Mouse (Mus musculus) liver, embryonic 16.5 days (tissue): ENCODE measurements at regions not wholly inside any gene's neighbourhood (a gene's known extent, or its start where the extent isn't known, plus 50 kb on each side); places are given as distances from the start of the nearest gene placed in this dataset.

ENCODE experiments used
- ATAC-seq: fragments of 200-750 bp; cut with Nextera tagmentation; 2 replicates; pipeline ENCODE4 v1.8.0; 2017; ENCODE audit warnings: low read depth, mild to moderate bottlenecking, moderate number of reproducible peaks, moderate library complexity
- H3K27ac ChIP-seq: fragments of 300-500 bp; sonication (generic); 2 replicates; pipeline ENCODE4 v1.5.1; 2014; ENCODE audit warnings: mild to moderate bottlenecking, low read length
- H3K27me3 ChIP-seq: fragments of 300-500 bp; sonication (generic); 2 replicates; pipeline ENCODE4 v1.6.1; 2014; ENCODE audit warnings: low read depth, low read length, mixed read lengths; ENCODE audit not compliant: control insufficient read depth, insufficient read depth
- H3K36me3 ChIP-seq: fragments of 300-500 bp; sonication (generic); 2 replicates; pipeline ENCODE4 v1.6.1; 2014; ENCODE audit warnings: mild to moderate bottlenecking; ENCODE audit not compliant: control insufficient read depth, insufficient read depth
- H3K4me1 ChIP-seq: fragments of 300-500 bp; sonication (generic); 2 replicates; pipeline ENCODE4 v1.6.1; 2014; ENCODE audit warnings: low read depth, low read length, mixed read lengths; ENCODE audit not compliant: control insufficient read depth
- H3K4me2 ChIP-seq: fragments of 300-500 bp; sonication (generic); 2 replicates; pipeline ENCODE4 v1.6.1; 2014; ENCODE audit warnings: low read depth, low read length, mixed read lengths
- H3K4me3 ChIP-seq: fragments of 300-500 bp; sonication (generic); 2 replicates; pipeline ENCODE4 v1.5.1; 2014; ENCODE audit warnings: low read depth, mild to moderate bottlenecking, low read length
- H3K9ac ChIP-seq: fragments of 300-500 bp; sonication (generic); 2 replicates; pipeline ENCODE4 v1.6.1; 2014; ENCODE audit warnings: low read depth, low read length
- H3K9me3 ChIP-seq: fragments of 300-500 bp; sonication (generic); replicated peaks from 2 replicates; pipeline ENCODE4 v1.6.1; 2016; ENCODE audit warnings: low read length; ENCODE audit not compliant: control insufficient read depth
- WGBS: fragments of 180-500 bp; shearing (Covaris S2); extraction: QIAGEN DNeasy Blood & Tissue Kit; methylation state at CpG from one replicate; pipeline ENCODE4 v1.1.7; 2014; ENCODE audit not compliant: insufficient replicate concordance; 5-methylcytosine and 5-hydroxymethylcytosine counted together

GRCm38 (mm10) chr14:123173183-123173582, 189.3 kb upstream of the Tmtc4 start:
- ATAC-seq = no peak
- H3K9me3 ChIP-seq = no peaks in the 10 kb centered on the region
- H3K27me3 ChIP-seq = no peaks in the 10 kb centered on the region
- H3K4me2 ChIP-seq = no peak overlapping the region
- H3K4me1 ChIP-seq = no peaks in the 10 kb centered on the region
- no peak overlapping the region for H3K4me3 ChIP-seq
- no peaks in the 10 kb centered on the region for H3K36me3 ChIP-seq
- WGBS = 32% methylated on average over 2 of the region's 2 CpGs
- H3K9ac ChIP-seq = no peak overlapping the region
- no peak overlapping the region for H3K27ac ChIP-seq

GRCm38 (mm10) chr14:123171865-123172264, 188.0 kb upstream of the Tmtc4 start:
- H3K4me3 ChIP-seq = no peak overlapping the region
- H3K9me3 ChIP-seq = no peaks in the 10 kb centered on the region
- H3K36me3 ChIP-seq = no peaks in the 10 kb centered on the region
- H3K9ac ChIP-seq = no peak overlapping the region
- H3K27me3 ChIP-seq = no peaks in the 10 kb centered on the region
- no peaks in the 10 kb centered on the region for H3K4me1 ChIP-seq
- no peak overlapping the region for H3K4me2 ChIP-seq
- no peak for ATAC-seq
- 23% methylated on average over 1 of the region's 1 CpGs for WGBS
- H3K27ac ChIP-seq = no peak overlapping the region

- H3K4me2 ChIP-seq = no peak overlapping the region
- H3K36me3 ChIP-seq = no peaks in the 10 kb centered on the region
- H3K27ac ChIP-seq = no peak overlapping the region
- H3K27me3 ChIP-seq = no peaks in the 10 kb centered on the region
- 60% methylated on average over 4 of the region's 4 CpGs for WGBS
- ATAC-seq = no peak
- no peaks in the 10 kb centered on the region for H3K4me1 ChIP-seq
- no peak overlapping the region for H3K4me3 ChIP-seq
- H3K9me3 ChIP-seq = no peaks in the 10 kb centered on the region
- no peak overlapping the region for H3K9ac ChIP-seq
These were observed 180.0 kb upstream of the Tmtc4 start for GRCm38 (mm10) chr14:123163842-123164241.

GRCm38 (mm10) chr14:123143489-123144046, 159.7 kb upstream of the Tmtc4 start:
- no peaks in the 10 kb centered on the region for H3K36me3 ChIP-seq
- no peak overlapping the region for H3K4me3 ChIP-seq
- ATAC-seq = no peak
- no peaks in the 10 kb centered on the region for H3K9me3 ChIP-seq
- 64% methylated on average over 5 of the region's 5 CpGs for WGBS
- no peak overlapping the region for H3K9ac ChIP-seq
- H3K4me1 ChIP-seq = no peaks in the 10 kb centered on the region
- no peak overlapping the region for H3K4me2 ChIP-seq
- no peaks in the 10 kb centered on the region for H3K27me3 ChIP-seq
- H3K27ac ChIP-seq = no peak overlapping the region

- 45% methylated on average over 6 of the region's 6 CpGs for WGBS
- Histone ChIP-seq H3K4me2 (no peak overlapping the region), H3K9ac (no peak overlapping the region), H3K27ac (no peak overlapping the region), H3K36me3 (no peaks in the 10 kb centered on the region), H3K4me3 (no peak overlapping the region), H3K9me3 (no peaks in the 10 kb centered on the region), H3K27me3 (no peaks in the 10 kb centered on the region), H3K4me1 (no peaks in the 10 kb centered on the region)
- ATAC-seq = no peak
These were observed 155.2 kb upstream of the Tmtc4 start for GRCm38 (mm10) chr14:123138743-123139705.

GRCm38 (mm10) chr14:123133979-123134378, 150.1 kb upstream of the Tmtc4 start:
- H3K4me2 ChIP-seq = no peak overlapping the region
- H3K36me3 ChIP-seq = no peaks in the 10 kb centered on the region
- H3K4me3 ChIP-seq = no peak overlapping the region
- no peaks in the 10 kb centered on the region for H3K4me1 ChIP-seq
- no peak overlapping the region for H3K9ac ChIP-seq
- H3K27me3 ChIP-seq = no peaks in the 10 kb centered on the region
- no peak overlapping the region for H3K27ac ChIP-seq
- no peak for ATAC-seq
- H3K9me3 ChIP-seq = no peaks in the 10 kb centered on the region
- 20% methylated on average over 1 of the region's 1 CpGs for WGBS

- Histone ChIP-seq H3K4me1 (no peaks in the 10 kb centered on the region), H3K27me3 (no peaks in the 10 kb centered on the region), H3K4me2 (no peak overlapping the region), H3K4me3 (no peak overlapping the region), H3K36me3 (no peaks in the 10 kb centered on the region), H3K9ac (no peak overlapping the region), H3K9me3 (no peaks in the 10 kb centered on the region), H3K27ac (no peak overlapping the region)
- WGBS = 58% methylated on average over 2 of the region's 2 CpGs
- no peak for ATAC-seq
These were observed 136.5 kb upstream of the Tmtc4 start for GRCm38 (mm10) chr14:123120361-123120760.

GRCm38 (mm10) chr14:123116337-123116736, 132.5 kb upstream of the Tmtc4 start:
- no peak overlapping the region for H3K4me2 ChIP-seq
- H3K4me3 ChIP-seq = no peak overlapping the region
- H3K4me1 ChIP-seq = no peaks in the 10 kb centered on the region
- H3K36me3 ChIP-seq = no peaks in the 10 kb centered on the region
- ATAC-seq = no peak
- H3K9ac ChIP-seq = no peak overlapping the region
- no peak overlapping the region for H3K27ac ChIP-seq
- H3K27me3 ChIP-seq = no peaks in the 10 kb centered on the region
- H3K9me3 ChIP-seq = no peaks in the 10 kb centered on the region
- 38% methylated on average over 1 of the region's 1 CpGs for WGBS

GRCm38 (mm10) chr14:123110533-123110932, 126.7 kb upstream of the Tmtc4 start:
- Histone ChIP-seq H3K4me2 (no peak overlapping the region), H3K9ac (no peak overlapping the region), H3K4me1 (no peaks in the 10 kb centered on the region), H3K4me3 (no peak overlapping the region), H3K27me3 (no peaks in the 10 kb centered on the region), H3K36me3 (no peaks in the 10 kb centered on the region), H3K9me3 (no peaks in the 10 kb centered on the region), H3K27ac (no peak overlapping the region)
- 51% methylated on average over 2 of the region's 2 CpGs for WGBS
- no peak for ATAC-seq
